In genomic region chr12:55463992-55464845, GRCm38 (mm10) we compare ENCODE assay signal across 8 mouse cellular contexts. TPM values are rescaled to one million over a fixed set of nuclear protein-coding genes. Genes with fewer than 3 reads are reported as not detected.
DNase-seq lines count a peak whose midpoint lies in the region; ATAC-seq lines count a peak whose summit lies in the region.

No protein-coding gene starts in this region.

- 34% methylated on average over 16 of the region's 16 CpGs for WGBS in heart, embryonic 11.5 days (ENCODE audit: insufficient replicate concordance)
- whole genome bisulfite sequencing in kidney, embryonic 14.5 days: 23% methylated on average over 16 of the region's 16 CpGs
- 15% methylated on average over 16 of the region's 16 CpGs for WGBS in limb, embryonic 15.5 days
- 26% methylated on average over 16 of the region's 16 CpGs for WGBS in neural tube, embryonic 15.5 days

- peaks cover 6% of the 10 kb centered on the region; the same call in 1 of the 2 replicates for H3K4me1 ChIP-seq in heart, embryonic 11.5 days (ENCODE audit: control insufficient read depth, insufficient read depth, low read length)
- peaks cover 42% of the 10 kb centered on the region for H3K4me1 ChIP-seq in kidney, embryonic 14.5 days (ENCODE audit: control insufficient read depth, insufficient read depth, low read length)
- H3K4me1 ChIP-seq in limb, embryonic 15.5 days: peaks cover 60% of the 10 kb centered on the region
- peaks cover 41% of the 10 kb centered on the region for H3K4me1 ChIP-seq in neural tube, embryonic 15.5 days

- peak overlapping the region; percentile 22 for H3K4me2 ChIP-seq in heart, embryonic 11.5 days
- H3K4me2 ChIP-seq in kidney, embryonic 14.5 days (replicated peaks; ENCODE audit: low read depth, low read length): peak overlapping the region; percentile 21
- peak overlapping the region; percentile 13; the same call in 1 of the 2 replicates for H3K4me2 ChIP-seq in limb, embryonic 15.5 days
- peak overlapping the region; percentile 7; the same call in 1 of the 2 replicates for H3K4me2 ChIP-seq in neural tube, embryonic 15.5 days

- ATAC-seq in common myeloid progenitor, adult 5-6 weeks (replicated peaks; ENCODE audit: low read depth, poor library complexity, severe bottlenecking): 0 out of 2 replicates have a peak, but pooled peaks have one; percentile 9
- no peak for ATAC-seq in heart, embryonic 11.5 days (replicated peaks; ENCODE audit: insufficient number of reproducible peaks, low FRiP score, low TSS enrichment)
- peak; percentile 81 for ATAC-seq in kidney, embryonic 14.5 days (ENCODE audit: low FRiP score, low TSS enrichment)
- ATAC-seq in limb, embryonic 15.5 days (ENCODE audit: insufficient number of reproducible peaks, low FRiP score, low TSS enrichment, low read depth): 0 out of 2 replicates have a peak, but pooled peaks have one; percentile 30
- peak; percentile 68 for ATAC-seq in neural tube, embryonic 15.5 days (ENCODE audit: low FRiP score)

- peak overlapping the region; percentile 24; the same call in 1 of the 2 replicates for H3K27ac ChIP-seq in heart, embryonic 11.5 days (ENCODE audit: low read depth, low read length)
- H3K27ac ChIP-seq in kidney, embryonic 14.5 days (ENCODE audit: low read depth, low read length): peak overlapping the region; percentile 64; the same call in 1 of the 2 replicates
- H3K27ac ChIP-seq in limb, embryonic 15.5 days: peak overlapping the region; percentile 80
- peak overlapping the region; percentile 76 for H3K27ac ChIP-seq in neural tube, embryonic 15.5 days (replicated peaks)

- H3K9me3 ChIP-seq in heart, embryonic 11.5 days (replicated peaks; ENCODE audit: control insufficient read depth, low read length): no peaks in the 10 kb centered on the region
- no peaks in the 10 kb centered on the region for H3K9me3 ChIP-seq in kidney, embryonic 14.5 days (ENCODE audit: control insufficient read depth, low read length)
- no peaks in the 10 kb centered on the region for H3K9me3 ChIP-seq in limb, embryonic 15.5 days
- no peaks in the 10 kb centered on the region for H3K9me3 ChIP-seq in neural tube, embryonic 15.5 days (replicated peaks)

- no peaks in the 10 kb centered on the region for H3K27me3 ChIP-seq in heart, embryonic 11.5 days (ENCODE audit: control insufficient read depth, insufficient read depth, low read length)
- no peaks in the 10 kb centered on the region for H3K27me3 ChIP-seq in kidney, embryonic 14.5 days (ENCODE audit: control insufficient read depth, insufficient read depth, low read length)
- H3K27me3 ChIP-seq in limb, embryonic 15.5 days: no peaks in the 10 kb centered on the region
- no peaks in the 10 kb centered on the region for H3K27me3 ChIP-seq in neural tube, embryonic 15.5 days (replicated peaks)

- peak; percentile 46 for DNase-seq in right cerebral cortex, adult 18-20 months
- DNase-seq in right cerebral cortex, postnatal 25 days: no peak
- no peak for DNase-seq in c-Kit-positive CD71-positive TER-119-positive erythroid progenitor cells, embryonic 14.5 days (ENCODE audit: low spot score)

- H3K36me3 ChIP-seq in heart, embryonic 11.5 days (ENCODE audit: control insufficient read depth, insufficient read depth, low read length): no peaks in the 10 kb centered on the region
- H3K36me3 ChIP-seq in kidney, embryonic 14.5 days (ENCODE audit: control insufficient read depth, insufficient read depth, low read length): no peaks in the 10 kb centered on the region
- no peaks in the 10 kb centered on the region for H3K36me3 ChIP-seq in limb, embryonic 15.5 days
- no peaks in the 10 kb centered on the region for H3K36me3 ChIP-seq in neural tube, embryonic 15.5 days

- H3K9ac ChIP-seq in heart, embryonic 11.5 days (ENCODE audit: low read depth, low read length): 0 out of 2 replicates have a peak overlapping the region, but pooled peaks have one; percentile 6
- H3K9ac ChIP-seq in kidney, embryonic 14.5 days (ENCODE audit: low read depth, low read length): no peak overlapping the region; the same call in 1 of the 2 replicates
- no peak overlapping the region for H3K9ac ChIP-seq in limb, embryonic 15.5 days
- H3K9ac ChIP-seq in neural tube, embryonic 15.5 days (replicated peaks): no peak overlapping the region

- no peak overlapping the region for H3K4me3 ChIP-seq in heart, embryonic 11.5 days (ENCODE audit: low read depth, low read length)
- no peak overlapping the region for H3K4me3 ChIP-seq in kidney, embryonic 14.5 days (ENCODE audit: low read length)
- H3K4me3 ChIP-seq in limb, embryonic 15.5 days: no peak overlapping the region
- H3K4me3 ChIP-seq in neural tube, embryonic 15.5 days (replicated peaks): no peak overlapping the region

RNA-seq across cellular contexts. Expression of gene Nfkbia, which starts 28.2 kb away (rescaled TPM):
- 53.1 and 54.6 TPM in 2 replicates for total RNA-seq in common myeloid progenitor, adult 5-6 weeks (2017)
- 42.6 and 52.2 TPM in 2 replicates for polyA plus RNA-seq in heart, embryonic 11.5 days (2014; fragmentation: Nextera tagmentation; extraction: Ambion mirVana)
- polyA plus RNA-seq in kidney, embryonic 14.5 days (2014; fragmentation: Nextera tagmentation; extraction: Ambion mirVana): 69.0 and 75.2 TPM in 2 replicates
- 139 and 155 TPM in 2 replicates for polyA plus RNA-seq in limb, embryonic 15.5 days (2015; fragmentation: Nextera tagmentation; extraction: Ambion mirVana)
- polyA plus RNA-seq in neural tube, embryonic 15.5 days (2015; fragmentation: Nextera tagmentation; extraction: Ambion mirVana): 60.2 and 92.7 TPM in 2 replicates

Comparison
In these comparisons a context has a peak if more than half of its experiments do, and no peak if none do; other contexts are left out.
1. H3K27ac ChIP-seq: peak in every context shown above with its lines; median percentile 80 in limb, embryonic 15.5 days; 76 in neural tube, embryonic 15.5 days; 64 in kidney, embryonic 14.5 days; 24 in heart, embryonic 11.5 days.